Mouse (Mus musculus) MEL (cell line): ENCODE measurements around the gene Kctd18. TPM values are rescaled to one million over a fixed set of nuclear protein-coding genes. Genes with fewer than 3 reads are reported as not detected.
"Not testable (repeated sequence)": the region's sequence is repeated elsewhere in the genome, so short reads cannot be mapped to it uniquely, and the experiment has no call there.

ENCODE experiments used
- DNase-seq: peaks from one replicate; pipeline ENCODE4 v3.0.0; 2011; ENCODE audit warnings: low read depth, low spot score
- H3K27ac ChIP-seq: 2 replicates; pipeline ENCODE4 v1.5.1; 2012; ENCODE audit warnings: low read depth, mild to moderate bottlenecking, control low read depth, low read length, moderate library complexity; ENCODE audit not compliant: control insufficient read depth
- H3K27me3 ChIP-seq, 2 experiments: fragments of 150-350 bp in 1 of 2; sonication (generic) in 1 of 2; 2 replicates each; pipeline ENCODE4 v1.6.1; 2012; ENCODE audit warnings: low read length in 2 of 2, mild to moderate bottlenecking in 2 of 2, improper control_type of control experiment in 1 of 2, moderate library complexity in 1 of 2; ENCODE audit not compliant: insufficient read depth in 2 of 2, control insufficient read depth in 1 of 2
- H3K36me3 ChIP-seq, 2 experiments: 2 replicates each; pipeline ENCODE4 v1.6.1; 2012 to 2014; ENCODE audit warnings: low read length in 2 of 2, improper control_type of control experiment in 1 of 2, inconsistent platforms in 1 of 2, mild to moderate bottlenecking in 1 of 2; ENCODE audit not compliant: insufficient read depth in 2 of 2, control insufficient read depth in 1 of 2
- H3K4me1 ChIP-seq, 2 experiments: fragments of 150-350 bp in 1 of 2; sonication (generic) in 1 of 2; 2 replicates each; pipeline ENCODE4 v1.6.1; 2012; ENCODE audit warnings: low read length in 2 of 2, improper control_type of control experiment in 1 of 2, mild to moderate bottlenecking in 1 of 2; ENCODE audit not compliant: insufficient read depth in 2 of 2, control insufficient read depth in 1 of 2
- H3K4me3 ChIP-seq, 2 experiments: fragments of 150-350 bp in 1 of 2; sonication (generic) in 1 of 2; 2 replicates each; pipeline ENCODE4 v1.5.1; 2012; ENCODE audit warnings: low read depth in 2 of 2, low read length in 2 of 2, mild to moderate bottlenecking in 2 of 2, moderate library complexity in 2 of 2, control low read depth in 1 of 2, improper control_type of control experiment in 1 of 2; ENCODE audit not compliant: control insufficient read depth in 1 of 2, insufficient read depth in 1 of 2
- H3K79me2 ChIP-seq: 2 replicates; pipeline ENCODE4 v1.6.1; 2012; ENCODE audit warnings: mild to moderate bottlenecking, low read length, moderate library complexity; ENCODE audit not compliant: control insufficient read depth, poor library complexity, insufficient read depth
- H3K9ac ChIP-seq: 2 replicates; pipeline ENCODE4 v1.6.1; 2012; ENCODE audit warnings: low read depth, mild to moderate bottlenecking, control low read depth, low read length, moderate library complexity; ENCODE audit not compliant: control insufficient read depth, poor library complexity, severe bottlenecking
- H3K9me3 ChIP-seq: fragments of 150-350 bp; sonication (generic); replicated peaks from 2 replicates; pipeline ENCODE4 v1.6.1; 2012; ENCODE audit warnings: mild to moderate bottlenecking, low read length, improper control_type of control experiment, moderate library complexity; ENCODE audit not compliant: insufficient read depth
- EP300 ChIP-seq, 2 experiments: IDR thresholded peaks; 2 replicates each; pipeline ENCODE4 v1.6.1; 2011; ENCODE audit warnings: improper control_type of control experiment in 2 of 2, low read length in 2 of 2, low read depth in 1 of 2, mild to moderate bottlenecking in 1 of 2
- ETS1 ChIP-seq: IDR thresholded peaks from 2 replicates; pipeline ENCODE4 v1.6.1; 2012; ENCODE audit warnings: low read depth, mild to moderate bottlenecking, inconsistent platforms, low read length, improper control_type of control experiment, moderate library complexity
- GATA1 ChIP-seq: IDR thresholded peaks from 2 replicates; pipeline ENCODE4 v1.6.1; 2011; ENCODE audit warnings: low read depth, low read length, improper control_type of control experiment
- JUND ChIP-seq: IDR thresholded peaks from 2 replicates; pipeline ENCODE4 v1.6.1; 2011; ENCODE audit warnings: low read depth, mild to moderate bottlenecking, improper control_type of control experiment, low read length
- KAT2A ChIP-seq: conservative IDR thresholded peaks from 2 replicates; pipeline ENCODE4 v1.6.1; 2012; ENCODE audit warnings: low read depth, low read length, improper control_type of control experiment, inconsistent platforms
- MAX ChIP-seq: IDR thresholded peaks from 2 replicates; pipeline ENCODE4 v1.6.1; 2011; ENCODE audit warnings: low read length, improper control_type of control experiment
- MXI1 ChIP-seq: IDR thresholded peaks from 2 replicates; pipeline ENCODE4 v1.6.1; 2011; ENCODE audit warnings: mild to moderate bottlenecking, low read depth, low read length, improper control_type of control experiment
- MYC ChIP-seq: IDR thresholded peaks from 2 replicates; pipeline ENCODE4 v1.6.1; 2011; ENCODE audit warnings: low read depth, mild to moderate bottlenecking, low read length, improper control_type of control experiment, moderate library complexity
- NRF1 ChIP-seq: IDR thresholded peaks from 2 replicates; pipeline ENCODE4 v1.6.1; 2014; ENCODE audit warnings: low read depth, mild to moderate bottlenecking, inconsistent platforms, low read length, improper control_type of control experiment, moderate library complexity; ENCODE audit not compliant: poor library complexity, insufficient read depth, severe bottlenecking
- POLR2A ChIP-seq, 2 experiments: IDR thresholded peaks; 2 replicates each; pipeline ENCODE4 v1.6.1; 2011 to 2012; ENCODE audit warnings: low read length in 2 of 2, mild to moderate bottlenecking in 2 of 2, control low read depth in 1 of 2, improper control_type of control experiment in 1 of 2, low read depth in 1 of 2, moderate library complexity in 1 of 2; ENCODE audit not compliant: control insufficient read depth in 1 of 2, insufficient read depth in 1 of 2, poor library complexity in 1 of 2
- RAD21 ChIP-seq: IDR thresholded peaks from 2 replicates; pipeline ENCODE4 v1.6.1; 2011; ENCODE audit warnings: mild to moderate bottlenecking, low read depth, low read length, improper control_type of control experiment
- RCOR1 ChIP-seq: IDR thresholded peaks from 2 replicates; pipeline ENCODE4 v1.6.1; 2012; ENCODE audit warnings: low read depth, mild to moderate bottlenecking, inconsistent platforms, low read length, improper control_type of control experiment
- TAL1 ChIP-seq: IDR thresholded peaks from 2 replicates; pipeline ENCODE4 v1.6.1; 2012; ENCODE audit warnings: mild to moderate bottlenecking, inconsistent platforms, low read length, moderate library complexity, mixed read lengths
- TCF12 ChIP-seq: IDR thresholded peaks from 2 replicates; pipeline ENCODE4 v1.6.1; 2014; ENCODE audit warnings: low read depth, mild to moderate bottlenecking, inconsistent platforms, low read length, improper control_type of control experiment, moderate library complexity
- polyA plus RNA-seq, 2 experiments: library from polyadenylated mRNA; stranded (reverse) in 1 of 2; unstranded in 1 of 2; fragments of >175 nt in 1 of 2; fragments of >200 nt in 1 of 2; gene quantifications; 2 replicates each; pipeline versions ENCODE4 v1.2.1 to v1.2.4; 2012; ENCODE audit warnings: low replicate concordance in 2 of 2, low read depth in 1 of 2; ENCODE audit not compliant: insufficient read length in 2 of 2, insufficient read depth in 1 of 2, missing spikeins in 1 of 2
- total RNA-seq: library from RNA; depleted of rRNA; stranded (reverse); fragments of 300-350 nt; gene quantifications from 2 replicates; pipeline ENCODE4 v1.2.3, GENCODE M21; 2012

Gene Kctd18
- total and polyA plus RNA-seq, 3 experiments = 11.1 to 12.6 TPM; not detected in 1

- DNase-seq = peak; percentile 54
- H3K4me3 ChIP-seq = peak overlapping the region; percentile 4 to 25; a peak in 1 of 4 replicates
- H3K4me1 ChIP-seq = peaks cover 8 to 9% of the 10 kb centered on the region in 2 experiments
- H3K9ac ChIP-seq = peak overlapping the region; percentile 24; the same call in 1 of the 2 replicates
- H3K27me3 ChIP-seq = no peaks in the 10 kb centered on the region
- peak overlapping the region; percentile 58 for H3K27ac ChIP-seq
- no peak for TF ChIP-seq POLR2A (IDR thresholded peaks at IDR 0.05; ENCODE audit: control insufficient read depth in 1 of 2, insufficient read depth in 1 of 2, low read depth in 1 of 2, low read length in 2 of 2, poor library complexity in 1 of 2)
- no peak for TF ChIP-seq MAX
- no peak for TF ChIP-seq MXI1
- TF ChIP-seq ETS1 = peak; percentile 52; the same call in 1 of the 2 replicates
- TF ChIP-seq EP300 (IDR thresholded peaks at IDR 0.05; ENCODE audit: low read depth in 1 of 2, low read length in 2 of 2) = peak; percentile 72 to 79
- TF ChIP-seq RAD21 = no peak
- peak; percentile 77 for TF ChIP-seq GATA1
- no peak for TF ChIP-seq JUND
- peak; percentile 72 for TF ChIP-seq TCF12
- TF ChIP-seq TAL1 = 0 out of 2 replicates have a peak, but pooled peaks have one; percentile 4
- no peak for TF ChIP-seq NRF1
- TF ChIP-seq RCOR1 = peak; percentile 81
- peaks cover 3 to 18% of the 10 kb centered on the region in 2 experiments for H3K36me3 ChIP-seq
- no peaks in the 10 kb centered on the region for H3K9me3 ChIP-seq
- H3K79me2 ChIP-seq = no peaks in the 10 kb centered on the region
Observed at GRCm38 (mm10) chr1:58027707-58028106, 9.0 kb upstream of the Kctd18 start.

- not testable (repeated sequence) for H3K4me1 ChIP-seq, DNase-seq, H3K9ac ChIP-seq, H3K36me3 ChIP-seq, H3K27ac ChIP-seq, H3K4me3 ChIP-seq, H3K9me3 ChIP-seq, H3K79me2 ChIP-seq, H3K27me3 ChIP-seq
Observed at GRCm38 (mm10) chr1:58006388-58006787, 12.4 kb downstream of the Kctd18 start.

- DNase-seq = no peak
- Histone ChIP-seq H3K27me3 (no peaks in the 10 kb centered on the region), H3K27ac (no peak overlapping the region), H3K36me3 (peaks cover 5 to 15% of the 10 kb centered on the region in 2 experiments), H3K4me1 (peaks cover 2 to 6% of the 10 kb centered on the region in 2 experiments; a peak in 2 of 4 replicates), H3K9ac (no peak overlapping the region), H3K4me3 (no peak overlapping the region), H3K79me2 (peaks cover 19% of the 10 kb centered on the region)
- no peak for TF ChIP-seq MYC
- no peak for TF ChIP-seq KAT2A
- TF ChIP-seq MXI1 = no peak
- TF ChIP-seq, all 39 proteins: peak for 0
- H3K9me3 ChIP-seq = no peaks in the 10 kb centered on the region
Observed at GRCm38 (mm10) chr1:57998146-57998545, 20.6 kb downstream of the Kctd18 start.
